Mouse (Mus musculus): Measurements from ENCODE around the gene Rnf5.
A peak's percentile ranks its signal among the peaks of the same experiment; 100 is the strongest.

Rnf5 gene

GRCm38 (mm10) chr17:34605609-34606008 lies 2.1 kb upstream of the Rnf5 start:
- peak; percentile 97 for DNase-seq (ENCODE audit: low spot score in 2 of 2)

GRCm38 (mm10) chr17:34604511-34605237 lies 1.2 kb upstream of the Rnf5 start:
- DNase-seq (ENCODE audit: low spot score in 2 of 2), result no peak

GRCm38 (mm10) chr17:34604061-34604508 lies 595 bp upstream of the Rnf5 start, which contains the start of gene Agpat1:
Gene Agpat1, plus strand, starts transcription at chr17:34604262.
- peak; percentile 99 for DNase-seq (ENCODE audit: low spot score in 2 of 2)

- DNase-seq (ENCODE audit: low spot score in 2 of 2), result no peak
Observed at GRCm38 (mm10) chr17:34601796-34602195, 1.7 kb downstream of the Rnf5 start.

GRCm38 (mm10) chr17:34599891-34600290 lies 3.6 kb downstream of the Rnf5 start:
- no peak for DNase-seq (ENCODE audit: low spot score in 2 of 2)

- no peak for DNase-seq (ENCODE audit: low spot score in 2 of 2)
Observed at GRCm38 (mm10) chr17:34597566-34598095, 5.9 kb downstream of the Rnf5 start, which contains the start of gene Ager. Gene Ager, plus strand, starts transcription at chr17:34597862.

- no peak for DNase-seq (ENCODE audit: low spot score in 2 of 2)
Observed at GRCm38 (mm10) chr17:34596098-34596497, 7.4 kb downstream of the Rnf5 start.

- no peak for DNase-seq (ENCODE audit: low spot score in 2 of 2)
Observed at GRCm38 (mm10) chr17:34593752-34594525, 9.6 kb downstream of the Rnf5 start.

GRCm38 (mm10) chr17:34592581-34593549 lies 10.6 kb downstream of the Rnf5 start:
- DNase-seq (ENCODE audit: low spot score in 2 of 2), result peak in 1 of 2 experiments; percentile 49

GRCm38 (mm10) chr17:34591994-34592375 lies 11.5 kb downstream of the Rnf5 start:
- DNase-seq (ENCODE audit: low spot score in 2 of 2), result peak; percentile 82

GRCm38 (mm10) chr17:34591029-34591993 lies 12.2 kb downstream of the Rnf5 start, which contains the start of gene Pbx2:
Gene Pbx2, plus strand, starts transcription at chr17:34591266.
- DNase-seq (ENCODE audit: low spot score in 2 of 2), result peak in 1 of 2 experiments; percentile 50

- peak in 1 of 2 experiments; percentile 41 for DNase-seq (ENCODE audit: low spot score in 2 of 2)
Observed at GRCm38 (mm10) chr17:34590154-34590987, 13.1 kb downstream of the Rnf5 start.

- DNase-seq (ENCODE audit: low spot score in 2 of 2), result peak; percentile 75 to 81
Observed at GRCm38 (mm10) chr17:34589681-34590101, 13.8 kb downstream of the Rnf5 start, which contains the start of gene Gpsm3. Gene Gpsm3, plus strand, starts transcription at chr17:34589806.

- no peak for DNase-seq (ENCODE audit: low spot score in 2 of 2)
Observed at GRCm38 (mm10) chr17:34589206-34589605, 14.3 kb downstream of the Rnf5 start.

GRCm38 (mm10) chr17:34588767-34589166 lies 14.7 kb downstream of the Rnf5 start:
- no peak for DNase-seq (ENCODE audit: low spot score in 2 of 2)

GRCm38 (mm10) chr17:34587814-34588213 lies 15.7 kb downstream of the Rnf5 start:
- no peak for DNase-seq (ENCODE audit: low spot score in 2 of 2)

- peak; percentile 98 for DNase-seq (ENCODE audit: low spot score in 2 of 2)
Observed at GRCm38 (mm10) chr17:34587423-34587811, 16.1 kb downstream of the Rnf5 start.

- DNase-seq (ENCODE audit: low spot score in 2 of 2), result peak; percentile 83 to 87
Observed at GRCm38 (mm10) chr17:34586796-34587422, 16.6 kb downstream of the Rnf5 start.
